Mouse (Mus musculus) liver, embryonic 13.5 days (tissue): ENCODE data around the gene Atp2b2. TPM values are rescaled to one million over a fixed set of nuclear protein-coding genes. Genes with fewer than 3 reads are reported as not detected.

ENCODE experiments used
- ATAC-seq: fragments of 200-750 bp; cut with Nextera tagmentation; 2 replicates; pipeline ENCODE4 v1.8.0; 2017; ENCODE audit warnings: low read depth, mild to moderate bottlenecking, moderate number of reproducible peaks, moderate library complexity
- DNase-seq: peaks from one replicate; pipeline ENCODE4 v3.0.0; 2022
- H3K27ac ChIP-seq: fragments of 300-500 bp; sonication (generic); 2 replicates; pipeline ENCODE4 v1.5.1; 2015; ENCODE audit warnings: moderate library complexity, mild to moderate bottlenecking, inconsistent platforms
- H3K27me3 ChIP-seq: fragments of 300-500 bp; sonication (generic); 2 replicates; pipeline ENCODE4 v1.6.1; 2015; ENCODE audit warnings: mild to moderate bottlenecking, inconsistent platforms
- H3K36me3 ChIP-seq: fragments of 300-500 bp; sonication (generic); 2 replicates; pipeline ENCODE4 v1.6.1; 2015; ENCODE audit warnings: mild to moderate bottlenecking, inconsistent platforms
- H3K4me1 ChIP-seq: fragments of 300-500 bp; sonication (generic); replicated peaks from 2 replicates; pipeline ENCODE4 v1.6.1; 2015; ENCODE audit warnings: inconsistent platforms
- H3K4me2 ChIP-seq: fragments of 300-500 bp; sonication (generic); 2 replicates; pipeline ENCODE4 v1.6.1; 2015; ENCODE audit warnings: inconsistent platforms, mild to moderate bottlenecking, moderate library complexity
- H3K4me3 ChIP-seq: fragments of 300-500 bp; sonication (generic); replicated peaks from 2 replicates; pipeline ENCODE4 v1.5.1; 2015; ENCODE audit warnings: mild to moderate bottlenecking, inconsistent platforms
- H3K9ac ChIP-seq: fragments of 300-500 bp; sonication (generic); 2 replicates; pipeline ENCODE4 v1.6.1; 2015; ENCODE audit warnings: mild to moderate bottlenecking, inconsistent platforms
- H3K9me3 ChIP-seq: fragments of 300-500 bp; sonication (generic); replicated peaks from 2 replicates; pipeline ENCODE4 v1.6.1; 2016; ENCODE audit warnings: inconsistent platforms
- WGBS: fragments of 180-500 bp; shearing (Covaris S2); methylation state at CpG from one replicate; pipeline ENCODE4 v1.1.7; 2015; ENCODE audit not compliant: insufficient replicate concordance; 5-methylcytosine and 5-hydroxymethylcytosine counted together
- polyA plus RNA-seq: library from polyadenylated mRNA; unstranded; fragments of >200 nt; fragmentation: Nextera tagmentation; extraction: Ambion mirVana; gene quantifications from 2 replicates; pipeline ENCODE4 v1.2.1, GENCODE M21; 2015

The Atp2b2 gene
- polyA plus RNA-seq, 1 experiment from 2014 or later: 0.58 TPM

GRCm38 (mm10) chr6:114058030-114058808, 15.8 kb upstream of the Atp2b2 start:
- H3K4me1 ChIP-seq: no peaks in the 10 kb centered on the region
- no peak overlapping the region for H3K4me2 ChIP-seq
- WGBS: 49% methylated on average over 15 of the region's 15 CpGs
- H3K4me3 ChIP-seq: no peak overlapping the region
- no peaks in the 10 kb centered on the region for H3K27me3 ChIP-seq
- no peak overlapping the region for H3K9ac ChIP-seq
- no peaks in the 10 kb centered on the region for H3K9me3 ChIP-seq
- no peak overlapping the region for H3K27ac ChIP-seq
- DNase-seq (no peak), ATAC-seq (no peak)
- H3K36me3 ChIP-seq: no peaks in the 10 kb centered on the region

- ATAC-seq (no peak), DNase-seq (no peak)
- H3K4me1 ChIP-seq: no peaks in the 10 kb centered on the region
- no peak overlapping the region for H3K9ac ChIP-seq
- no peak overlapping the region for H3K4me3 ChIP-seq
- H3K9me3 ChIP-seq: no peaks in the 10 kb centered on the region
- H3K27me3 ChIP-seq: no peaks in the 10 kb centered on the region
- no peak overlapping the region for H3K4me2 ChIP-seq
- no peaks in the 10 kb centered on the region for H3K36me3 ChIP-seq
- no peak overlapping the region for H3K27ac ChIP-seq
- WGBS: 65% methylated on average over 7 of the region's 7 CpGs
Measured at GRCm38 (mm10) chr6:114055311-114055710, 12.9 kb upstream of the Atp2b2 start.

GRCm38 (mm10) chr6:114044962-114045361, 2.5 kb upstream of the Atp2b2 start:
- DNase-seq: no peak
- no peaks in the 10 kb centered on the region for H3K36me3 ChIP-seq
- no peak for ATAC-seq
- no peak overlapping the region for H3K27ac ChIP-seq
- H3K4me2 ChIP-seq: no peak overlapping the region
- 45% methylated on average over 8 of the region's 8 CpGs for WGBS
- peaks cover 52% of the 10 kb centered on the region for H3K27me3 ChIP-seq
- no peak overlapping the region for H3K9ac ChIP-seq
- H3K9me3 ChIP-seq: no peaks in the 10 kb centered on the region
- no peak overlapping the region for H3K4me3 ChIP-seq
- no peaks in the 10 kb centered on the region for H3K4me1 ChIP-seq

- Histone ChIP-seq H3K36me3 (no peaks in the 10 kb centered on the region), H3K9me3 (no peaks in the 10 kb centered on the region), H3K27ac (no peak overlapping the region), H3K4me1 (no peaks in the 10 kb centered on the region), H3K4me2 (no peak overlapping the region), H3K9ac (no peak overlapping the region), H3K4me3 (no peak overlapping the region), H3K27me3 (peaks cover 62% of the 10 kb centered on the region)
- ATAC-seq (no peak), DNase-seq (no peak)
- 61% methylated on average over 7 of the region's 7 CpGs for WGBS
Measured at GRCm38 (mm10) chr6:114042836-114043235, 423 bp upstream of the Atp2b2 start.

GRCm38 (mm10) chr6:114041911-114042284, 515 bp downstream of the Atp2b2 start:
- Histone ChIP-seq H3K4me1 (no peaks in the 10 kb centered on the region), H3K36me3 (no peaks in the 10 kb centered on the region), H3K4me3 (peak overlapping the region; percentile 16; the same call in 1 of the 2 replicates), H3K27ac (no peak overlapping the region), H3K9ac (no peak overlapping the region), H3K4me2 (peak overlapping the region; percentile 41), H3K27me3 (peaks cover 62% of the 10 kb centered on the region), H3K9me3 (no peaks in the 10 kb centered on the region)
- ATAC-seq (no peak), DNase-seq (no peak)
- 8% methylated on average over 5 of the region's 52 CpGs for WGBS

GRCm38 (mm10) chr6:114041097-114041910, 1.1 kb downstream of the Atp2b2 start:
- Histone ChIP-seq H3K4me2 (peak overlapping the region; percentile 41), H3K9me3 (no peaks in the 10 kb centered on the region), H3K27ac (no peak overlapping the region), H3K4me1 (no peaks in the 10 kb centered on the region), H3K36me3 (no peaks in the 10 kb centered on the region), H3K27me3 (peaks cover 62% of the 10 kb centered on the region), H3K4me3 (peak overlapping the region; percentile 16; the same call in 1 of the 2 replicates), H3K9ac (no peak overlapping the region)
- ATAC-seq (no peak), DNase-seq (no peak)
- 5% methylated on average over 37 of the region's 39 CpGs for WGBS

GRCm38 (mm10) chr6:114035704-114036103, 6.7 kb downstream of the Atp2b2 start:
- no peak overlapping the region for H3K4me2 ChIP-seq
- H3K9me3 ChIP-seq: no peaks in the 10 kb centered on the region
- no peak overlapping the region for H3K4me3 ChIP-seq
- H3K27ac ChIP-seq: no peak overlapping the region
- H3K9ac ChIP-seq: no peak overlapping the region
- no peaks in the 10 kb centered on the region for H3K4me1 ChIP-seq
- no peaks in the 10 kb centered on the region for H3K36me3 ChIP-seq
- DNase-seq (no peak), ATAC-seq (no peak)
- peaks cover 18% of the 10 kb centered on the region for H3K27me3 ChIP-seq
- 50% methylated on average over 3 of the region's 3 CpGs for whole genome bisulfite sequencing

- Histone ChIP-seq H3K9me3 (no peaks in the 10 kb centered on the region), H3K4me2 (no peak overlapping the region), H3K4me1 (no peaks in the 10 kb centered on the region), H3K4me3 (no peak overlapping the region), H3K27me3 (no peaks in the 10 kb centered on the region), H3K27ac (no peak overlapping the region), H3K9ac (no peak overlapping the region), H3K36me3 (no peaks in the 10 kb centered on the region)
- 58% methylated on average over 8 of the region's 8 CpGs for WGBS
- no peak for ATAC-seq
- no peak for DNase-seq
Measured at GRCm38 (mm10) chr6:114032822-114033221, 9.6 kb downstream of the Atp2b2 start.

GRCm38 (mm10) chr6:114023794-114024193, 18.6 kb downstream of the Atp2b2 start:
- WGBS: 52% methylated on average over 2 of the region's 2 CpGs
- H3K4me3 ChIP-seq: no peak overlapping the region
- no peaks in the 10 kb centered on the region for H3K36me3 ChIP-seq
- ATAC-seq: no peak
- H3K4me2 ChIP-seq: no peak overlapping the region
- H3K27ac ChIP-seq: no peak overlapping the region
- no peaks in the 10 kb centered on the region for H3K9me3 ChIP-seq
- DNase-seq: no peak
- no peaks in the 10 kb centered on the region for H3K4me1 ChIP-seq
- H3K9ac ChIP-seq: no peak overlapping the region
- no peaks in the 10 kb centered on the region for H3K27me3 ChIP-seq

- Histone ChIP-seq H3K27me3 (no peaks in the 10 kb centered on the region), H3K27ac (no peak overlapping the region), H3K36me3 (no peaks in the 10 kb centered on the region), H3K9ac (no peak overlapping the region), H3K9me3 (no peaks in the 10 kb centered on the region), H3K4me3 (no peak overlapping the region), H3K4me2 (no peak overlapping the region), H3K4me1 (no peaks in the 10 kb centered on the region)
- ATAC-seq (no peak), DNase-seq (no peak)
- 72% methylated on average over 9 of the region's 9 CpGs for WGBS
Measured at GRCm38 (mm10) chr6:114022104-114022503, 20.3 kb downstream of the Atp2b2 start.

GRCm38 (mm10) chr6:114013801-114014200, 28.6 kb downstream of the Atp2b2 start:
- H3K9me3 ChIP-seq: no peaks in the 10 kb centered on the region
- H3K27me3 ChIP-seq: no peaks in the 10 kb centered on the region
- 44% methylated on average over 5 of the region's 5 CpGs for WGBS
- no peaks in the 10 kb centered on the region for H3K36me3 ChIP-seq
- no peak overlapping the region for H3K4me3 ChIP-seq
- H3K27ac ChIP-seq: no peak overlapping the region
- H3K9ac ChIP-seq: no peak overlapping the region
- H3K4me1 ChIP-seq: no peaks in the 10 kb centered on the region
- DNase-seq (no peak), ATAC-seq (no peak)
- no peak overlapping the region for H3K4me2 ChIP-seq
